Mouse (Mus musculus): ENCODE measurements around the gene Gyg.

Gene Gyg

GRCm38 (mm10) chr3:20154531-20155367 lies at the start of gene Gyg:
TSS of gene Gyg (minus strand) at chr3:20155317.
- peak; percentile 64 for DNase-seq

GRCm38 (mm10) chr3:20198869-20199268 lies 43.8 kb upstream of the Gyg start:
- DNase-seq: peak; percentile 40

GRCm38 (mm10) chr3:20197878-20198277 lies 42.8 kb upstream of the Gyg start:
- no peak for DNase-seq

DNA sequence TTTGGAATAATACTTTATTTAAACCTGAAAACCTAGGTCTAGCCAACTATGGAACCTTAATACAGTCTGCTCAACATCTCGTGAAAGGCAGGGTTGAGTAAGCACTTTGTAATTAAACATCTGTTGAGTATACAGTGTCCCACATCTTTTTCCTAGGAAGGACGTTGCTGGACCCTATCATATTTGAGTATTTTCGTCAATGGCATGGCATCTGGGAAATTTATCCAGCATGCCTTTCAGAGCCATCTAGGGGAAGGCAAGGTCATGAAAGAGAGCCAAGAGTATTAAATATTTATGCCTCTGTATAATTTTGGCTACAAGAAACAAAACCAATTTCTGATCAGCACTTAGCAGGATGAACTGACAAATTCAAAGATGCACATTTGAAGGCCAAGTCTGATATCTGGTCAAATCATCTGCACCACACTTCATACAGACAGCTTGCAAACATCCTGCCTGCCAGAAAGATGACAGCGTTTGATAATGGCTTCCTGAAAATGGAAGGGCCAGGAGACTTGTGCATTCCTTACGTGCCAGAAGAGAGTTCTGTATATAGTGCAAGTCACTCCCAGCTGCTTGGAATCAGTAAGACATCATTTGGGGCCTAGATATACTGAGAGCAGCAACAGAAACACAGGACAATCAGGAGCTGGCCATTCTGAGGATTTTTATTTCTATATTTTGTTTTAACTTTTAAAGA lies 34.0 kb upstream of the Gyg start:
- DNase-seq: no peak

DNA sequence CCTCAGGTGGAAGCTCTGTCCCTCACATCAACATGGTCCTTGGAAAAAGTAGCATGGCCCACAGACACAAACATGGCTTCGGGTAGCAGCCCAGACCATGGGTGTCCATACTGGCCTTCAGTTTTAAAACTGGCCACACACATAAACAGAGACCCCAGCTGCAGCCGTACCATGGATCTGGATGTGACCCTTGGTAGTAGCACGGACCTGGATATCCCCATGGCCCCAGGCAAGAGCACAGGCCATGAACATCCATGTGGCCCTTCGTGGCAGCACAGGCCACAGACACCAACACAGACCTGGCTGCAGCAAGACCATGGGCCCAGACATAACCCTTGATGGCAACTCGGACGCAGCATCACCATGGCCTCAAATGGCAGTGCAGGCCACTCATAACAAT lies 17.3 kb upstream of the Gyg start:
- no peak for DNase-seq

GRCm38 (mm10) chr3:20167487-20167886 lies 12.4 kb upstream of the Gyg start:
- no peak for DNase-seq

DNA sequence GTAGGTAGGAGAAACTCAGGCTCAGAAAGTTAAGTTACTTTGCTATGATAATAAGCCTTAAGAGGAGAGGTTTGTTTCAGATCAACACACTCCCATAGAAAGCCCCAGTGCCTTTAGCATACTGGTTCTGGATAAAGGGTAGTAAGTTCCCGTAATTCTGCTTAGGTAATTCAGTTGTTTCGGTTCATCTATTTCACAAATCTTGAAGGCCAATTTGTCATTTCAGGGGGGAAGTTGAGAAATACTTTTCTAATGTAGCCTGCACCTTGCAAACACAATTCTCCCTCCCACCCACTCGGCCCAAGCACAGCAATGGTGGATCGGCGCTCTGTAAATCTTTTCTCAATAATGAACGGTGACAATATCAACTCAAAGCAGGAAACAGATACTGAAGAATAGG lies 359 bp upstream of the Gyg start:
- DNase-seq: no peak

DNA sequence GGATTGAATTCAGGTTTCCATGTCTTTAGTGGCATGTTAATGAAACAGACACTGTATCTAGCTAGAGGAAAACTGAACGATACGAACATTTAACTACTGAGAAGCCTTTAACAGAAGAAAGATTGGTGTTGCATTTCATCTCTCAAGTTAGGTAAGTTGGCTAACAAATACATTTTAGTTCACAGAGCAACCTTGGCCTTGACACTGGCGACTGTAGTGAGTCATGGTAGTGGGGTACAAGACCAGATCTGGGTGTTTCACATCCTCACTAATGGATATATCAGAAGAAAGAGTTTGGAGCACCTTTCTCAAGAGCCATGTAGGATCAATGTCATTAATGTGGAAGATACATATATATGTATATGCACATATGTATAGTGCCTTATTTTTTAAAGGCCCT lies 3.5 kb downstream of the Gyg start:
- DNase-seq: no peak

DNA sequence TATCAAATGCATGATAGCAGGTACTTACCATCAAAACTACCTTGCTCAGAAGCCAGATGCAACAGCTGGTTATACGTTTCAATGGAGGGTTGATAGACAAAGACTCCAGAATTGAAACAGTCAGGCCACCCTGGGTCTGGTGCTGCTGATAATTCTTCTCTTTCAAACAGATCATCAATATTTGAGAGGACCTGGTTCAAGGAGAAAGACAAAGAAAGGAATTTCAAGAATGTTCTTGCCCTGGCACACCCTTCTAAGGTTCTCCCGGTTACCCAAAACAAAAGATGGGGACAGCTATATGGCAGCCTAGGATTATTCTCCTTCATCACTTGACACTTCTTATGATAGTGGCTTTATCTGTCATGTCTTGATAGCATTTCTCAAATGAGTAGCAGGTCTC lies 4.6 kb downstream of the Gyg start:
- DNase-seq: no peak

DNA sequence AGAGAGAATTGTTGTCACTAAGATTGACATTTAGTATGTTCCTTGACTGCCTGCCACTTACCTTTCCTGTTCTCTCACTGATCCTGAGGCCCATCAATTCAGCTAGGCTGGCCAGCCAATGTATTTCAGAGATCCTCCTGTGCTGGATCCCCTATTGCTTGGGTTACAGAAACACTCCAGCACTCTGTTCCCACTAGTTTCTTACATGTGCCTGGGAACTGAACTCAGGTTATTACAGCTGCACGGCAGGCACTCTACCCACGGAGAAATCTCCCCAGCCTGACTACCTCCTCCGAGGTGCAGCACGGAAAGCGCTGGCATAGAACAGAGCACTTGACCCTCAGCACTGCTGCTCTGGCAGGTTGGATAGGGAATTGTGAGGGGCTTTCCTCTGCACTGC lies 7.5 kb downstream of the Gyg start:
- no peak for DNase-seq

DNA sequence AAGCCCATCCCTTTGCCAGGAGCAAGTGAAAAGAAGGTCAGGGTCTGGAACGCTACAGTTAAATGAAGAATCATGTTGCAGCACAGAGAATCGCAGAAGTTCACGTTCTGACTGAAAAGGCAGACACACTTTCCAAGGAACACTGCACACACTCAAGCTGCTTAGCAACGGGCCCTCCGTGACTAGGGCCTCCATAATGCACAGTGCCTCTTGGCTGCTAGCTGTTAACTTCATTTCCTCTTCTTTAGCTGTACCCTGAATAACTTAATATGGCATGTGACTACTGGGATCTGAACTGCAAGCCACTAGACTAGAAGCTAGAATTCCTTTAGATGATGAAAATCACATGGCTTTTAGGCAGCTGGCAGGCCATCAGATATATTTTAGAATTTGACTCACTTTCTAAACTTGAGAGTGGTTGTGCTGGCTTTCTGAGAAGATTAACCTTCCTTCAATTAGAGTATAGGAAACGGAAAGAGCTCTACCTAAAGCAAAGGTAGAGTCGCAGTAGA lies 8.2 kb downstream of the Gyg start:
- no peak for DNase-seq

- no peak for DNase-seq
Measured at GRCm38 (mm10) chr3:20145696-20146113, 9.4 kb downstream of the Gyg start.

DNA sequence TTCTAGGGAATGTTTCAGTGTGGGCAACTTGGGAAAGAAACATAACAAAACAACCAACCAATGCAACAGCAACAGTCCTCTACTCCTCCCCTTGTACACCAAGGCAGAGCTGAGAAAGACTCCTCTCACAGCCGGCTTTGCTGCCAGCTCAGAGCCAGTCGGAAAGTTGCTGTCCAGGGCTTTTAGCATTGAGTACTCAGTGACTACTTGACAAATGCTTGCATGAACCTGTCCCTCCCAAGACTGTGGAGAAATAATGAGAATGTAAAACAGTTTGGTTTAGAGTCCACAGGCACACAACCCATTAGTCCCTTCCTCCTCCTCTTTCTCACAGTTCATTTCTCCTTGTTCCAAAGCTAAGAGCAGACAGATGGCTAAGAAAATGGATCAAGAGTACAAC lies 10.7 kb downstream of the Gyg start:
- no peak for DNase-seq

DNA sequence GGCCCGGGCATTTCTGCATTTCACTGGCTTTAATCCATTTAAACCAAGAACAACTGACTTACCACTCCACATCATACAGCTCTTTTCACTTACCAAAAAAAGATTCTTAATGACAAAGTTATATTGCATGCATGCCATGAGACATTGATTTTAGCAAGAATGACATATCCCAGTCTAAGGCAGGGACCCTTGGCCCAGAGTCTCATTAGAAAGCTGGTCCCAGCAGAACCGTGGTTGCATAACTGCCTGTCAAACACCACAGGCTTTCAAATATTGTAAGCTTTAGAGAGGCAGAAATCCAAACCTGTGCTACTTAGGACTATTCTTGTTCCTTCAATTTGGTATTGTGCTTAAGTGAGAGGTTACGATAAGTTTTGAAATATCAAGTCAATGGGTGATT lies 11.4 kb downstream of the Gyg start:
- DNase-seq: no peak

DNA sequence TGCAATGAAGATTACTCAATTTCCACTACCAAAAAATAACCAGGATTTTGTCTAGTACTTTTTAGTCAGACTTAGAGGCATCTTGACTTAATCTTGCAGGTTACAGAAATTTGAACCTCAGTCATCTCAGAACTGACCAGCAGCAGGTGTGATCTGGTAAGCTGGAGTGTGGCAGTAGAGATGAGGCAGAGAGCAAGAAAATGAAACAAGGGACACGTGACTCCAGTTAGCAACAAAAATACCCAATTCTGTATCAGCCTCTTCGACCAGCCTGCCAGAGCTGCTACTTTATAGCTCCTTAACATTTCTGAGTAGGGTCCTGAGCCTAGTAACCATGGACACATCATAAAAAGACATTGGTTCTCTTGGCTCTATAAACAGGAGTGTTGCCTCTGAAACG lies 12.5 kb downstream of the Gyg start:
- no peak for DNase-seq

- DNase-seq: no peak
Measured at GRCm38 (mm10) chr3:20142101-20142500, 13.0 kb downstream of the Gyg start.

DNA sequence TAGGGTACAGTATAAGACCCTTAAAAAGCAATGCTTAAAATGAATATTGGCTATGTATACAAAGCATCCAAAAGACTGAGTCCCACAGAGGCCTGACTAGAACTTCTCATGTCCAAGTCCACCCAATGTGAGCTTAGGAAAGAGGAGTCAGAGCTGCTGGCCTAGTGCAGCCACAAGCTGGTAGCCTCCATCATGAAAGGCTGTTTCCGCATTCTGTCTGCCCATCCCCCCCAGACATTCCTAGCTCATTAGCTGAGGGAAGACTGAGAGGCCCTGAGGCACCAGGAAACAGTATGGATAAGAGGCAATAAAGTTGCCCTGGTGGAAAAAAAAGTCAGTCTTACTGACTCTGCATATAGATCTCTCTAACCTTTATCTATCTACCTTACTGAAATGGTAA lies 13.4 kb downstream of the Gyg start:
- no peak for DNase-seq

GRCm38 (mm10) chr3:20141240-20141639 lies 13.9 kb downstream of the Gyg start:
- no peak for DNase-seq

- no peak for DNase-seq
Measured at GRCm38 (mm10) chr3:20136868-20137581, 18.1 kb downstream of the Gyg start.

GRCm38 (mm10) chr3:20134545-20134944 lies 20.6 kb downstream of the Gyg start:
- DNase-seq: no peak

DNA sequence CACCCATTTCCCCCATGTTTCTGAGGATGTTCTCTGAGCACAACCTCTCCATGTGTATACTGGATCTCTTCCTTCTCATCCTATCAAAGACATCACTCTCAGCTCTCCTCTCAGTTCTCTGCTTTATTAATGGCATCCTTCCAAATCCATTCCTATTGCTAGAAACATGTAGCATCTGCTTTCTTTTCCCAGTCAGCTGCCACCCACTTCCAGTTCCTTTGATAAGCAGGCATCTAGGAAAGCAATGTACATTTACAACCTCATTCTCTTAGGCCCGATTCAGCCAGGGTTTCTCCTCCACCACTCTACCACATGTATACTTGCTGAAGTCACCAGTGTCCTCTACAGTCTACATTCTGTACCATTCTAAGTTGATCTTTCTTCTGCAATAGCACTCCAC lies 21.4 kb downstream of the Gyg start:
- DNase-seq: no peak

DNA sequence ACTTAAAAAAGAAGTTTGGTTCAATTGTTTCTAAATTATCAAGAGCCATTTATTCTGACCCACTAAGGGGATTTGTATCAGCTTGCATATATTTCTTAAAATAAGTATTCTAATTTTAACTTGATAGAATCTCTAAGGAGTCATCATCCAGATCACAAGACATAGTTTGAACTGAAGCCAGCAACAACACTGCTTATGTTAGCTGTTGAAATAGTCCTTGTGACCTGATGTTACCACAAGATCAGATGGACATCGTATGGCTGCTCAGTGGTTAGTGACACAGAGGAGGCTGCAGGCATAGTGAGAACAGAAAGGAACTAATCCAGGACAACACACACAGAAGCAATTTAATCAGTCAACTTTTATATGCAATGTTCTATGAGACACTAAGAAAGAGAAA lies 22.4 kb downstream of the Gyg start:
- DNase-seq: peak; percentile 6

DNA sequence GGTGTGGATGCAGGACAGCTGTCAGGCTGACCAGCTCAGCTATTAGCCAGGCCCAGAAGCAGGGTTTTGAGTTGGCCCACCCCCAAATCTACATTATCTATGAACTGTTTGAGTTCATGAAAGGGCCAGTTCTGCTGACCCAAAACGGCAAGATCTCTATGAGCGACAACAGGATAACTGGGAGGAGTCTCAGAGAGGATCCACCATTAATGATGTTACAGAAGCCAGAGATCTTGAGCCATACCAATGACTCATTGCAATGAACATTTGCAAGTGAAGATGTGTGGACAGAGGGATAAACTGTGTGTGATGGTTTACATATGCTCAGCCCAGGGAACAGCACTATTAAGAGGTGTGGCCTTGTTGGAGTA lies 23.8 kb downstream of the Gyg start:
- no peak for DNase-seq

All from kidney, adult 9 months (tissue).